Mouse (Mus musculus) erythroblast, embryonic 14.5 days (primary cell): ENCODE measurements around the gene Hmgcs1.

Source experiments
- GATA1 ChIP-seq: IDR thresholded peaks from 2 replicates; pipeline ENCODE4 v1.6.1; 2012; ENCODE audit warnings: low read length, inconsistent platforms, mixed read lengths
- TAL1 ChIP-seq: IDR thresholded peaks from 3 replicates; pipeline ENCODE4 v1.6.1; 2012; ENCODE audit warnings: low read length, inconsistent platforms, mixed read lengths

DNA sequence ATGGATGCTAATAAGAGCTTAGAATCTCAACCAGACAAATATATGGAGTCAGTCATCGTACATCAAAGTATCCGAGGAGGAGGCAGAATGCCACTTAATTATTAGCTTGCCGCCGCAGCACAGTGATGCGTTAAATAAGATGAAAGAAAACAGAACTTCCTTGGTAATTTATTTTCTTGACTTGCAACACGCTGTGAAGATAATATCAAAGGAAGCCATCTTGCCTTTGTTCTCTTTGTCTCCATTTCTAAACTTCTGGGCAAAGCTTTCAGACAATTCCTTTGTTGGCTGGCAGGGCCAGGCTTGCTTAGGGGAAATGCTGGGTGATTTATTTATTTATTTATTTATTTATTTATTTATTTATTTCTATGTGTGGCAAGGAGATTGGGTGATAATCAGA lies 41.3 kb downstream of the Hmgcs1 start:
- TF ChIP-seq TAL1, result no peak
- no peak for TF ChIP-seq GATA1
